Comparison of ENCODE assay signal across 7 mouse cellular contexts in genomic region chr1:178496841-178497240, GRCm38 (mm10). TPM values are rescaled to one million over a fixed set of nuclear protein-coding genes. Genes with fewer than 3 reads are reported as not detected.
DNase-seq lines count a peak whose midpoint lies in the region; ATAC-seq and TF ChIP-seq lines count a peak whose summit lies in the region.

No protein-coding gene starts in this region.

- no peak overlapping the region for H3K27ac ChIP-seq in kidney, postnatal 0 days
- no peak overlapping the region for H3K27ac ChIP-seq in kidney, embryonic 15.5 days
- H3K27ac ChIP-seq in bone marrow, adult 2 months (ENCODE audit: control insufficient read depth, insufficient read depth, low read depth, low read length, poor library complexity), result no peak overlapping the region

- TF ChIP-seq POLR2A in bone marrow, adult 2 months (IDR thresholded peaks at IDR 0.05; ENCODE audit: borderline replicate concordance, control insufficient read depth, low read depth, low read length), result no peak

- no peak for ATAC-seq in kidney, postnatal 0 days (replicated peaks; ENCODE audit: low FRiP score, low read depth)
- ATAC-seq in kidney, embryonic 15.5 days (replicated peaks; ENCODE audit: low FRiP score), result no peak
- no peak for ATAC-seq in G1E (ENCODE audit: extremely low read depth, insufficient number of reproducible peaks, low FRiP score, poor library complexity, severe bottlenecking)

- H3K4me2 ChIP-seq in kidney, postnatal 0 days (ENCODE audit: low read length), result no peak overlapping the region
- no peak overlapping the region for H3K4me2 ChIP-seq in kidney, embryonic 15.5 days

- no peak for DNase-seq in kidney, postnatal 0 days (ENCODE audit: low spot score)
- DNase-seq in G1E (ENCODE audit: low spot score), result peak; percentile 11
- peak; percentile 31 for DNase-seq in kidney, postnatal 10 days
- peak; percentile 56 for DNase-seq in splenic B cell, adult 2 months (ENCODE audit: low read depth, low spot score)
- no peak for DNase-seq in right cerebral cortex, postnatal 10 days (ENCODE audit: low spot score in 2 of 2)

- H3K4me3 ChIP-seq in kidney, postnatal 0 days (replicated peaks; ENCODE audit: low read depth, low read length), result no peak overlapping the region
- no peak overlapping the region for H3K4me3 ChIP-seq in kidney, embryonic 15.5 days (replicated peaks)
- H3K4me3 ChIP-seq in G1E (ENCODE audit: low read depth, low read length), result no peak overlapping the region
- H3K4me3 ChIP-seq in bone marrow, adult 2 months (replicated peaks; ENCODE audit: control insufficient read depth, low read depth, low read length), result no peak overlapping the region

- no peaks in the 10 kb centered on the region for H3K36me3 ChIP-seq in kidney, postnatal 0 days (ENCODE audit: insufficient read depth, low read length)
- H3K36me3 ChIP-seq in kidney, embryonic 15.5 days, result no peaks in the 10 kb centered on the region
- H3K36me3 ChIP-seq in G1E (replicated peaks), result no peaks in the 10 kb centered on the region
- no peaks in the 10 kb centered on the region for H3K36me3 ChIP-seq in splenic B cell, adult 2 months (ENCODE audit: control insufficient read depth, insufficient read depth, low read length, poor library complexity, severe bottlenecking)

- H3K4me1 ChIP-seq in kidney, postnatal 0 days (replicated peaks; ENCODE audit: insufficient read depth, low read length), result no peaks in the 10 kb centered on the region
- no peaks in the 10 kb centered on the region for H3K4me1 ChIP-seq in kidney, embryonic 15.5 days
- H3K4me1 ChIP-seq in G1E (ENCODE audit: insufficient read depth, low read depth, low read length), result no peaks in the 10 kb centered on the region
- H3K4me1 ChIP-seq in bone marrow, adult 2 months (ENCODE audit: control insufficient read depth, insufficient read depth, low read length), result peaks cover 3% of the 10 kb centered on the region; the same call in 1 of the 2 replicates

- no peaks in the 10 kb centered on the region for H3K9me3 ChIP-seq in kidney, postnatal 0 days (replicated peaks; ENCODE audit: low read length)
- H3K9me3 ChIP-seq in kidney, embryonic 15.5 days (replicated peaks), result no peaks in the 10 kb centered on the region
- H3K9me3 ChIP-seq in G1E (replicated peaks), result no peaks in the 10 kb centered on the region

- TF ChIP-seq CTCF in kidney, postnatal 0 days (IDR thresholded peaks at IDR 0.05; ENCODE audit: low read depth), result peak; percentile 52; the same call in 1 of the 2 replicates
- TF ChIP-seq CTCF in G1E (IDR thresholded peaks at IDR 0.05; ENCODE audit: low read depth, low read length), result peak; percentile 21; the same call in 1 of the 2 replicates
- TF ChIP-seq CTCF in bone marrow, adult 2 months (IDR thresholded peaks at IDR 0.05; ENCODE audit: control insufficient read depth, insufficient read depth, low read length), result peak; percentile 70

- no peaks in the 10 kb centered on the region for H3K27me3 ChIP-seq in kidney, postnatal 0 days (ENCODE audit: insufficient read depth, low read length)
- H3K27me3 ChIP-seq in kidney, embryonic 15.5 days, result no peaks in the 10 kb centered on the region
- H3K27me3 ChIP-seq in G1E (ENCODE audit: insufficient read depth, low read length), result peaks cover 8% of the 10 kb centered on the region; the same call in 1 of the 2 replicates
- H3K27me3 ChIP-seq in splenic B cell, adult 2 months (ENCODE audit: control insufficient read depth, insufficient read depth, low read length, poor library complexity, severe bottlenecking), result no peaks in the 10 kb centered on the region

- H3K9ac ChIP-seq in kidney, postnatal 0 days (ENCODE audit: low read depth, low read length), result no peak overlapping the region
- H3K9ac ChIP-seq in kidney, embryonic 15.5 days, result no peak overlapping the region

- 67% methylated on average over 1 of the region's 1 CpGs for WGBS in kidney, postnatal 0 days
- 57% methylated on average over 1 of the region's 1 CpGs for WGBS in kidney, embryonic 15.5 days
- 15% methylated on average over 1 of the region's 1 CpGs for WGBS in bone marrow, adult 2 months

RNA-seq across cellular contexts. Expression of gene Kif26b, which starts 32.1 kb away (rescaled TPM):
- 6.4 and 6.9 TPM in 2 replicates for polyA plus RNA-seq in kidney, postnatal 0 days (2015; fragmentation: Nextera tagmentation; extraction: Ambion mirVana)
- polyA plus RNA-seq in kidney, embryonic 15.5 days (2015; fragmentation: Nextera tagmentation; extraction: Ambion mirVana), result 13.2 and 13.4 TPM in 2 replicates
- total RNA-seq in G1E (2014; fragmentation: Nextera tagmentation) (not detected in 2 replicates), G1E (2017) (0.06 and 0.16 TPM in 2 replicates)
- 0.02 and 0.04 TPM in 2 replicates for polyA plus RNA-seq in G1E (2012)
- 0.20 TPM in 1 of 2 replicates, not detected in the other for polyA plus RNA-seq in bone marrow, adult 2 months (2011; ENCODE audit: insufficient read depth, insufficient read length, low replicate concordance, missing spikeins)

Comparison
In these comparisons a context has a peak if more than half of its experiments do, and no peak if none do; other contexts are left out.
1. DNase-seq: peak in G1E (single experiment), kidney, postnatal 10 days (single experiment) and splenic B cell, adult 2 months (single experiment); none in kidney, postnatal 0 days (single experiment) and right cerebral cortex, postnatal 10 days (0 of 2).
2. Peak in every context shown above with its lines, with median percentiles within 50 percentile points of each other: CTCF ChIP-seq.